Mouse (Mus musculus) ES-E14 (cell line): Measurements from ENCODE around the gene Gucy1b1.

Experiments
- CHD2 ChIP-seq: IDR thresholded peaks from 2 replicates; pipeline ENCODE4 v1.6.1; 2014; ENCODE audit warnings: mild to moderate bottlenecking, low read depth, low read length, inconsistent platforms
- MAFK ChIP-seq: IDR thresholded peaks from 2 replicates; pipeline ENCODE4 v1.6.1; 2014; ENCODE audit warnings: mild to moderate bottlenecking, low read depth, low read length, inconsistent platforms; ENCODE audit not compliant: insufficient read depth

DNA sequence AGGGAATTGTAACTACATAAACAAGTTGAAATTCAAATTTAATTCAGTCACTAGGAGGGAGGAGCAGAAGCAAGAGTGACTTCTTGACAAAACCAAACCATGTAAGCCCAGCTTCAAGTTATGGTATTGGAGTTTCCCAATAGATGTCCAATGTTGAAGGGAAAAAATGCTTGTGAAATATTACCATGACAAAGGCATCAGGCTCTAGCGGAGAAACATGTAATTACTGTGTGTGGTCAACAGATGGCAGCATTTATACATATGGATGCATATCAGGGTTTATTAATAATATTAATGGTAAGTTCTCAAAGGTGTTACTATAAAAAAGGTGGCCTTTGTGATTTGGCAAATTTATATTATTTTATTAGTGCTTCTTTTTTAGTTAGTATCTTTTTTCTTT, 78.5 kb downstream of the Gucy1b1 start:
- TF ChIP-seq MAFK (no peak), CHD2 (no peak)
